Mouse (Mus musculus): ENCODE results near the gene Klhl3. TPM values are rescaled to one million over a fixed set of nuclear protein-coding genes. Genes with fewer than 3 reads are reported as not detected.
A peak's percentile ranks its signal among the peaks of the same experiment; 100 is the strongest.

Gene Klhl3
- polyA plus RNA-seq, 1 experiment from 2014 or later: 2.7 TPM

DNA sequence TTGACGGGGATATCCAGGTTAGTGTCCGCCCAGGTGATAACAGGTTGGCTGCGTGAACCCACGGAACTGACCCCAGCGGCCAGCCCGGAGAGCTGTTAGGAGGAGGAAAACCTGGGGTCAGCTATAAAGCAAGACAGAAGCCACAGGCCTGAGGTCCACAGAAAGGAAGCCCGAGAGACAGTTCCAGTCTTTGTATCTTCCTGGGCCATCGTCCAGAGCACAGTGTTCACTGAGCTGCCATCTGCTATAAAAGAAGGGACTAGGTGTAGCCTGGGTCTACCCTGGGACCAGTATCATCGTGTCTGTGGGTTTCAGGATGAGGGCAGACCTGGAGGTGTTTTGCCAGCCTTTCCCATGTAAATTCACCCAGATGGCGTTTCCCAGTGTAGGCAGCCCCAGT, 61.7 kb downstream of the Klhl3 start:
- ATAC-seq (no peak), DNase-seq (ENCODE audit: low spot score) (no peak)
- Histone ChIP-seq H3K27me3 (replicated peaks; ENCODE audit: insufficient read depth, low read length) (no peaks in the 10 kb centered on the region), H3K9ac (replicated peaks; ENCODE audit: low read depth) (no peak overlapping the region), H3K4me1 (ENCODE audit: insufficient read depth, low read depth, low read length) (no peaks in the 10 kb centered on the region), H3K9me3 (ENCODE audit: low read length) (no peaks in the 10 kb centered on the region; the same call in 1 of the 2 replicates), H3K4me2 (replicated peaks; ENCODE audit: low read depth, low read length) (no peak overlapping the region), H3K36me3 (ENCODE audit: insufficient read depth, low read length) (no peaks in the 10 kb centered on the region), H3K27ac (ENCODE audit: low read length) (no peak overlapping the region), H3K4me3 (ENCODE audit: low read depth, low read length) (no peak overlapping the region)
- WGBS: 81% methylated on average over 10 of the region's 10 CpGs
- no peak for TF ChIP-seq CTCF (IDR thresholded peaks at IDR 0.05)
- no peak for TF ChIP-seq EP300 (IDR thresholded peaks at IDR 0.05)

GRCm38 (mm10) chr13:58051251-58051650, 62.1 kb downstream of the Klhl3 start:
- Histone ChIP-seq H3K9ac (replicated peaks; ENCODE audit: low read depth) (no peak overlapping the region), H3K9me3 (ENCODE audit: low read length) (no peaks in the 10 kb centered on the region), H3K27ac (ENCODE audit: low read length) (no peak overlapping the region), H3K4me3 (ENCODE audit: low read depth, low read length) (no peak overlapping the region), H3K27me3 (replicated peaks; ENCODE audit: insufficient read depth, low read length) (no peaks in the 10 kb centered on the region), H3K36me3 (ENCODE audit: insufficient read depth, low read length) (no peaks in the 10 kb centered on the region), H3K4me2 (replicated peaks; ENCODE audit: low read depth, low read length) (no peak overlapping the region), H3K4me1 (ENCODE audit: insufficient read depth, low read depth, low read length) (no peaks in the 10 kb centered on the region)
- WGBS: 65% methylated on average over 7 of the region's 7 CpGs
- ATAC-seq: no peak
- no peak for TF ChIP-seq EP300 (IDR thresholded peaks at IDR 0.05)
- TF ChIP-seq CTCF (IDR thresholded peaks at IDR 0.05): peak; percentile 33
- no peak for DNase-seq (ENCODE audit: low spot score)

DNA sequence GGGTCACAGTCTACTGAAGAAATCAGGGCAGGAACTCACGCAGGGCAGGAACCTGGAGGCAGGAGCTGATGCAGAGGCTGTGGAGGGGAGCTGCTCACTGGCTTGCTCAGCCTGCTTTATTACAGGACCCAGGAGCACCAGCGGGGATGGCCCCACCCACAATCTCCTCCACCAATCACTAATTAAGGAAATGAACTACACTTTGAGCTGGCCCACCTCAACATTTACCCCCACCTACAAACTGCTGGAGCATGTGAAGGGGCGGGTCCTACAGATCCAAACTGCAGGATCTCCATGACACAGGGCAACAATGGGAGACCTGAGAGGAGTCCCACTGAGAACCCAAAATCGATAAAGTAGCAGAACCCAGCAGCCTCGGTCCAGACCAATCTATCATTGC, 64.3 kb downstream of the Klhl3 start:
- H3K4me3 ChIP-seq (ENCODE audit: low read depth, low read length): no peak overlapping the region
- WGBS: 72% methylated on average over 5 of the region's 5 CpGs
- ATAC-seq: no peak
- no peaks in the 10 kb centered on the region for H3K4me1 ChIP-seq (ENCODE audit: insufficient read depth, low read depth, low read length)
- no peak overlapping the region for H3K27ac ChIP-seq (ENCODE audit: low read length)
- H3K27me3 ChIP-seq (replicated peaks; ENCODE audit: insufficient read depth, low read length): no peaks in the 10 kb centered on the region
- DNase-seq (ENCODE audit: low spot score): no peak
- H3K9me3 ChIP-seq (ENCODE audit: low read length): no peaks in the 10 kb centered on the region
- H3K9ac ChIP-seq (replicated peaks; ENCODE audit: low read depth): no peak overlapping the region
- TF ChIP-seq CTCF (IDR thresholded peaks at IDR 0.05) (no peak), EP300 (IDR thresholded peaks at IDR 0.05) (no peak)
- no peak overlapping the region for H3K4me2 ChIP-seq (replicated peaks; ENCODE audit: low read depth, low read length)
- no peaks in the 10 kb centered on the region for H3K36me3 ChIP-seq (ENCODE audit: insufficient read depth, low read length)

DNA sequence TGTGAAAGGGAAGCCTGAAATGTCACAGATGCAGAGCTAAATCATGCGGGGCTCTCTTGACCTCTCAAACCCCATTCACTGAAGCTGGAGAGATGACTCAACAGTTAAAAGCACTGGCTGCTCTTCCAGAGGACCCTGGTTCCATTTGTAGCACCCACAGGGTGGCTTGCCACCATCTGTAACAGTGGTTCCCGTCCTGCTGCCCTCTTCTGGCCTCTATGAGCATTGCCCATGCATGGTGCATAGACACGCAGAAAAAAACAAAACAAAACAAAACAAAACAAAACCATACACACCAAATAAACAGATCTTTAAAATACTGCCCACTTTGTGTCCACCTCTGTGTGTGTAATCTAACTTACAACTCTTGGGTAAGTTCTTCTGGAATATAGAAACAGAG, 65.3 kb downstream of the Klhl3 start:
- no peak for DNase-seq (ENCODE audit: low spot score)
- Histone ChIP-seq H3K9me3 (ENCODE audit: low read length) (no peaks in the 10 kb centered on the region), H3K36me3 (ENCODE audit: insufficient read depth, low read length) (no peaks in the 10 kb centered on the region), H3K4me2 (replicated peaks; ENCODE audit: low read depth, low read length) (no peak overlapping the region), H3K4me3 (ENCODE audit: low read depth, low read length) (no peak overlapping the region), H3K27me3 (replicated peaks; ENCODE audit: insufficient read depth, low read length) (no peaks in the 10 kb centered on the region), H3K4me1 (ENCODE audit: insufficient read depth, low read depth, low read length) (no peaks in the 10 kb centered on the region), H3K9ac (replicated peaks; ENCODE audit: low read depth) (no peak overlapping the region), H3K27ac (ENCODE audit: low read length) (no peak overlapping the region)
- 90% methylated on average over 3 of the region's 3 CpGs for WGBS
- TF ChIP-seq EP300 (IDR thresholded peaks at IDR 0.05) (no peak), CTCF (IDR thresholded peaks at IDR 0.05) (peak; percentile 40)
- no peak for ATAC-seq

- Histone ChIP-seq H3K9me3 (ENCODE audit: low read length) (no peaks in the 10 kb centered on the region), H3K27ac (ENCODE audit: low read length) (no peak overlapping the region), H3K4me1 (ENCODE audit: insufficient read depth, low read depth, low read length) (no peaks in the 10 kb centered on the region), H3K36me3 (ENCODE audit: insufficient read depth, low read length) (no peaks in the 10 kb centered on the region), H3K4me2 (replicated peaks; ENCODE audit: low read depth, low read length) (no peak overlapping the region), H3K4me3 (ENCODE audit: low read depth, low read length) (no peak overlapping the region), H3K9ac (replicated peaks; ENCODE audit: low read depth) (no peak overlapping the region), H3K27me3 (replicated peaks; ENCODE audit: insufficient read depth, low read length) (no peaks in the 10 kb centered on the region)
- ATAC-seq (peak; percentile 41; the same call in 1 of the 2 replicates), DNase-seq (ENCODE audit: low spot score) (no peak)
- TF ChIP-seq EP300 (IDR thresholded peaks at IDR 0.05) (no peak), CTCF (IDR thresholded peaks at IDR 0.05) (no peak)
- 59% methylated on average over 7 of the region's 7 CpGs for WGBS
These were observed 67.2 kb downstream of the Klhl3 start for GRCm38 (mm10) chr13:58046178-58046577.

GRCm38 (mm10) chr13:58045278-58045677, 68.1 kb downstream of the Klhl3 start:
- Histone ChIP-seq H3K4me2 (replicated peaks; ENCODE audit: low read depth, low read length) (no peak overlapping the region), H3K27me3 (replicated peaks; ENCODE audit: insufficient read depth, low read length) (no peaks in the 10 kb centered on the region), H3K9me3 (ENCODE audit: low read length) (no peaks in the 10 kb centered on the region), H3K4me1 (ENCODE audit: insufficient read depth, low read depth, low read length) (no peaks in the 10 kb centered on the region), H3K36me3 (ENCODE audit: insufficient read depth, low read length) (no peaks in the 10 kb centered on the region), H3K9ac (replicated peaks; ENCODE audit: low read depth) (no peak overlapping the region), H3K27ac (ENCODE audit: low read length) (no peak overlapping the region), H3K4me3 (ENCODE audit: low read depth, low read length) (no peak overlapping the region)
- WGBS: 47% methylated on average over 4 of the region's 4 CpGs
- ATAC-seq (no peak), DNase-seq (ENCODE audit: low spot score) (no peak)
- TF ChIP-seq EP300 (IDR thresholded peaks at IDR 0.05) (no peak), CTCF (IDR thresholded peaks at IDR 0.05) (peak; percentile 61)

DNA sequence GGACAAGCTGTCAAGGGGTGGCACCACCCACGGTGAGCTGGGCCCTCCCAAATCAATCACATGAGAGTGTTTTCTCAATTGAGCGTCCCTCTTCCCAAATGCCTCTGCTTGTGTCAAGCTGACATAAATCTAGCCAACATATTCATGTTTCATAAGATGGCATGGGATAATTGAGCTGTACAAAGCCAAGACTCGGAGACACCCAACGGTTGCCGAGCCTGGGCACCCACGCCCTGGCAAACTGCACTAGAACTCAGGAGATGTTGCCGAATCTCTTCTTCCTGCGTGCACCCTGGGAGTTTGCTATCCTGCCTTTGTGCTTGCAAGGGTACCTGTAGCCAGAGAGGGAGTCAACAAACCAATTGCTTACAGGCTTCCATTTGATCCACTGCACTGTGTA, 70.1 kb downstream of the Klhl3 start:
- Histone ChIP-seq H3K27me3 (replicated peaks; ENCODE audit: insufficient read depth, low read length) (no peaks in the 10 kb centered on the region), H3K9me3 (ENCODE audit: low read length) (no peaks in the 10 kb centered on the region), H3K27ac (ENCODE audit: low read length) (no peak overlapping the region), H3K4me3 (ENCODE audit: low read depth, low read length) (no peak overlapping the region), H3K9ac (replicated peaks; ENCODE audit: low read depth) (no peak overlapping the region), H3K4me1 (ENCODE audit: insufficient read depth, low read depth, low read length) (no peaks in the 10 kb centered on the region), H3K4me2 (replicated peaks; ENCODE audit: low read depth, low read length) (no peak overlapping the region), H3K36me3 (ENCODE audit: insufficient read depth, low read length) (no peaks in the 10 kb centered on the region)
- no peak for DNase-seq (ENCODE audit: low spot score)
- no peak for ATAC-seq
- TF ChIP-seq EP300 (IDR thresholded peaks at IDR 0.05): no peak
- no peak for TF ChIP-seq CTCF (IDR thresholded peaks at IDR 0.05)
- 91% methylated on average over 8 of the region's 8 CpGs for WGBS
